Mouse (Mus musculus) thymus, postnatal 25 days (tissue): Measurements from ENCODE around the gene Rad51b.
"Not testable (repeated sequence)": the region's sequence is repeated elsewhere in the genome, so short reads cannot be mapped to it uniquely, and the experiment has no call there.

Source experiments
- DNase-seq: peaks from one replicate; pipeline ENCODE4 v3.0.0; 2022

The Rad51b gene

GRCm38 (mm10) chr12:79297121-79297576, at the start of gene Rad51b:
Rad51b (plus strand) TSS chr12:79297282.
- DNase-seq = peak; percentile 72

DNA sequence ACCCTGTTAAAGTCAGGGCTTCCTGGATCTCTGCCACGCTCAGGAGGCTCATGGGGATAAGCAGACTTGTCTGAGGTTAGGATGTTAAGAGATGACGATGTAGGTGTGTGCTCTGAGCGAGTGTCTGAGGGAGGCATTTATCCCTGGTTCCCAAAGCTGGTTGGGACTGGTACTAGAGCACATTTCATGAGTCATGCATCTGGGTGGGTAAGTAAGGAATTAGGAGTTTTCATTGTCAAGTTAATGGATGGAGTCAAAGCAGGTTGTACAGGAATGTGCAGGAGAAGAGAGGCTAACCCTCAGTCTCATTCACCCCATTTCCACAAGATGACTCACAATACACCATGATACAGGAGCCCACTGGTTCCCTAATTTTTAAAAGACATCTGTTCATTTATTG, 49.0 kb upstream of the Rad51b start:
- no peak for DNase-seq

DNA sequence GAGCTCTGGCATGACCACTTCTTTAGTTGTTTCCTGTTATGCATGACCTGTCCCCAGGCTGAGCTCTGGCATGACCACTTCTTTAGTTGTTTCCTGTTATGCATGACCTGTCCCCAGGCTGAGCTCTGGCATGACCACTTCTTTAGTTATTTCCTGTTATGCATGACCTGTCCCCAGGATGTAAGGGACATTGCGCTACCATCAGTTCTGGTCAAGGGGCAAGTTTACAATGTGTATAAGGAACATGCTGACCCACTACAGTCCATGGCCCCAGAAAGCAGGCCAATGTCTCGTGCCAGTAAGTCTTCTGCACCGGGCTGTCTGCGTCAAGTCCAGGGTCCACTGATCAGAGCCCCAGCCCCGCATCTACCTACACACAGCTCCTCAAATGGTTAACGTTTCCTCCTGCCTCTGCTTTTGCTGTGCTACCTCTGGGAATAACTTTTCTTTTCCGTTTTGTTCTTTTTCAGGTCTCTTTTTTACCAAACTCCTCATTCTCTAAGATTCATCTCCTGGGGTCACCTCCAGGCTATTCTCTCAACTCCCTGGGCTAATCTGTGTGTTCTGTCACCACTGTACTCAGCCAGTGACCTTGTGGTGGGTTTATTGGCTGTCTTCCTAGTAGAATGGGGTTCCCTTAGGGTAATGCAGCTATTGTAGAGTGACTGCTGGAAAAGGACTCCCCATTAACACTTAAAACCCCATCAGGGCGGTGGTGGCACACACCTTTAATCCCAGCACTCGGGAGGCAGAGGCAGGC, 43.6 kb upstream of the Rad51b start:
- DNase-seq = no peak

GRCm38 (mm10) chr12:79254975-79255374, 42.1 kb upstream of the Rad51b start:
- DNase-seq = no peak

DNA sequence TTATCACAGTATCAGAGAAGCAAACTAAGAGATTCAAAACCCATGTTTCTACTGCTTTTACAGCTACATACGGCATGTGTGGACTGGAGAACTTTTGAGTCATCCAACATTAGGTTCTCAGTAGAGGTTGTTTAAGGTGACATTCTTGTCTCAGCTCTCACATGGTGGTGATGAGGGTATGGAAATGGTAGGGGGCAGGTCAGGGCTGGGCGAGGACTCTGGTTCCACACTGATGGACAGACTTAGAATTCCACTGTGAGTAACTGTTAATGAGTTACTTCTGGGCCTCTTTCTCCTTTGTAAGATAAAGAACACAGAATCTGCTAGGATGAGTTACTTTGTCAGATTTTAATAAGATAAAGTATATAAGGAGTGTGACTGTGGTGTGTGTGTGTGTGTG, 36.9 kb upstream of the Rad51b start:
- DNase-seq = no peak

DNA sequence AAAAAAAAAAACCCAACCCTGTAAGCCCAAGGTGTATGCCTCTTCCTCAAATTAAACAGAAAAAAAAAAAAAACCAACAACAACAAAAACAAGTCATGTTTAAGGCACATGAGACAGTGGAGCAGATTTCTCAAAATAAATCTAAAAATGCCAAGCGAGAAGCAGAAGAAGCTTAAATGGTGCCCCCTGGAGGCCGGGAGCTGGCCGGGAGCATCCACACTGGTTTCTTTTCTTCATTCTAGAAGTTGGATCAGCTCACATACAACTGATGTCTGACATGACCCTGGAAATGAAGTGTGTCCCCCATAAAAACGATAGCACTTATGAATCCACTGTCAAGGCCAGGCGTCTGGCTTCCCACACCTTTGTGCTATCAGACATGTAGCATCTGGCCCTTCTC, 36.0 kb upstream of the Rad51b start:
- peak; percentile 4 for DNase-seq

- no peak for DNase-seq
Measured at GRCm38 (mm10) chr12:79272604-79273003, 24.5 kb upstream of the Rad51b start.

DNA sequence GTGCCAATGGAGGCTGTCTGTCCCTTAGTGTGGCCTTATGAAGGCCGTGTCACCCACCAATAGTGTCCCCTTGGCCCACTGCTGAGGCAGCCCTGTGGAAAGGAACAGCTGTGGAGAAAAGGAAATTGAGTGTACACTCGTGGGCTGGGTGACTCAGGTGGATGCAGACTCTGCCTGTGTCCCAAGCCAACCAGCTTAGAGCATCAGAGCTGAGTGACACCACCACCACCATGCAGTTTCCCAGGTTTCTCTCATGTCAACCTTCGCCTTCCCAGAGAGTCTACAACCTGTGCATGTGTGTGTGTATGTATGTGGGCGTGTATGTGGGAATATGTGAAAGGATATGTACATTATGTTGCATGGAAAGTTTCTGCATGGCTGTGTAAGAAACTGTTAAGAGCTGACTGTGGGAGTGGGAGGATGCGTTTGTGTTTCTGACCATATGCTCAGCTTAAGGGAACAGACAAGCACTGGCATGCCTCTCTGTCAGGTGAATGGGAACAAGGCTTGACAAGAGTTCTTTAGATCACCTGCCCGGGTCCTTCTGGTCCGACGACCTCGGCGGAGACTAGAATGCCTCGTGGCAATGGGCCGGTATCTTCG, 17.5 kb upstream of the Rad51b start:
- no peak for DNase-seq

DNA sequence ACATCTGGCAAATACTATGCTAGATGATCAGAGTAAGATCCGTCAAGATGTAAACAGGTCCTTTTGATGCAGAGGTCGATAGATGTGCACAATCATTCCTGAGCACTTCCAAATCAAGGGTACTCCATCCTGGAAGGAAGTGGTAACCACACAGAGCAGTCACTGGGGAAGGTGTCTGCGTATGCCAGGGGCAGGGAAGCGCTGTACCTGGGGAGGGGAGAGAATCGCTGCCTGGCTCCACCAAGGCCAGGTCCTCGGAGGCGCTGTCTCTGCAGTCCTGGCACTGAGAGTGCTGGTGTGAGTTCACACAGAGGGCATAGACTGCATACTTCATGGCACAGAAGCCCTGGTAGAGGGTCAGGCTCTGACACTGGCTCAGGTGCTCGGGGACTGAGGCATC, 14.5 kb upstream of the Rad51b start:
- no peak for DNase-seq

DNA sequence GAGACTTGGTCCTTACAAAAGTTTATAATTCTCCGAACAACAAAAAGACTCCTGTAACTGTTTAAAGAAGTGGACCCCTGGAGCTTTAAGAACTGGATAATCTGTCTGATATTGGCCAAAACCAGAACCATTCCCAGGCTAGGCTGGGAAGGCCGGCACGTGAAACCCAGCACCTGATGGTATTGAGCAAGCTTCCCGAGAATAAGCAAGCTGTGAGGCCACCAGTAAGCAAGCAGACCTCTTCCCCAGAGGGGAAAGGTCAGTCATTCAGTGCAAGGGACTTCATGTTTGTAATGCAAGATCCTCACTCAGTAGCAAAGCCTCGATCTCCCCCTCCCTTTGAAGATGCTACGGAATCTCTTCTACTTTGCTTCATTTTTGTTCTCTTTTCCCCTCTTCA, 4.2 kb upstream of the Rad51b start:
- no peak for DNase-seq

- peak; percentile 89 for DNase-seq
Measured at GRCm38 (mm10) chr12:79296126-79296816, 811 bp upstream of the Rad51b start, which contains the start of gene Zfyve26. Zfyve26 (minus strand) TSS chr12:79296304.

- no peak for DNase-seq
Measured at GRCm38 (mm10) chr12:79297884-79298636, 978 bp downstream of the Rad51b start.

- no peak for DNase-seq
Measured at GRCm38 (mm10) chr12:79301802-79302201, 4.7 kb downstream of the Rad51b start.

- no peak for DNase-seq
Measured at GRCm38 (mm10) chr12:79305131-79305530, 8.0 kb downstream of the Rad51b start.

DNA sequence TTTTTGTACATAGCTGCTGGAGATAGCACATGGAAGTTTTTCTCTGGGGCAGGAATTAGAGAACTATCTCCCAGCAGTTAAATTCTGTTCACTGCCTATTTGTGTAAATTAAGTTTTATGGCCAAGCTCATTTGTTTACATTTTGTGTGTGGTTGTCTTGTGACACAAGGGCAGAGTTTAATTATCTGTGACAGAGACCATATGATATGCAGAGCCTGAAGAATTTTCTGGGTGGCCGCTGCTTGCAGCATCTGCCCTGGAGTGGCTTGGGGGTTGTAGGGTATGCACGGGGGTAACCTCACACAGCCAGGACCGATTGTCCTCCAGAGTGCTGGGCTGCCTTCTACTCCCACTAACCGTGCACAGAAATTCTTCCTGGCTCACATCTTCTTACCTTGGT, 8.9 kb downstream of the Rad51b start:
- DNase-seq = no peak

DNA sequence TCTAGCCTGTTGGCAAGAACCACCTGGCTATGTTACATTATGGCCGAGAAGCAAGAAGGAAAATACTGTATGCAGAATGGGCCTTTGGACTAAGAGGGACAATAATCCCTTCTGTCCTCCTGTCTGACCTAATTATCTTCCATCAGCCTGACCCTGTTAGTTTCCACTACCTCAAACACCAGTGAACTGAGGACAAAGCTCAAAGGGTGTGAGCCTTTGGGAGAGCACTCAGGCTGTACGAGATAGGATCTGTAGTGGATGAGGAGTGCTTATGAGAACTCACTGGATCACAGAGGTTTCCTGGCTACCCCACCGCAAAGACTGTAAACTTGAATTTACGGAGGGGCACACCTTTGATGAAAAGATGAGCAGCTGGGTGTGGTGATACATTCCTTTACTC, 16.6 kb downstream of the Rad51b start:
- DNase-seq = no peak

DNA sequence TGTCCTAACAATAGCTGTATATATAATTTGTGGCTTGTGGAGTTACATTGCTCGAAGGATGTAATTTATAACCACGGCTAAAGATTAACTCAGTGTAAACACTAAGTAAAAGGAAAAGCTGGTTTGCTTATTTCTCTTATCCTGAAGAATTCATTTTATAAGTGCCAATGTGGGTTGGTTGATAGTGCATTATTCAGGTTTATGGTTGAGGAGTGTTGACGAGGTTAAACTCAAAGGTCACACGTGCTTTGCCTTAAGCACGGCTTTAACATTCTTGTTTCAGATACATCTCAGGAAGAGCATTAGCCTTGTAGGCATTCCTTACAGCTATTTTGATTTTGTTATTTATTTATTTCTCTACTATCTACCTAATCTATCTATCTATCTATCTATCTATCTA, 20.3 kb downstream of the Rad51b start:
- no peak for DNase-seq

DNA sequence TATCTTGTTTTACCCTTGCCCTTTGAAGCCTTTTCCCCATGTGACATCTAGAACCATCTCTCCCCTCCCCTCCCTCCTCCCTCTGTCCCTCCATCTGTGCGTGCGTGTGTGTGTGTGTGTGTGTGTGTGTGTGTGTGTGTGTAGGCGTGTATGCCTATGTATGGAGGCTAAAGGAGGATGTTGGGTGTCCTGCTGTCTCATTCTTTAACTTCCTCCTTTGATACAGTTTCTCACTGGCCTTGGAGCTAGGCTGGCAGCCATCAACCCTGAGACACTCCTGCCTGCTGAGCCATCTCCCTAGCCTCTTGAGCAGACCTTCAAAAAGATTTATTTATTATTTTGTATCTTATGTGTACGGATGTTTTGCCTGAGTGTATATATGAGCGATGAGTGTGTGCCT, 23.8 kb downstream of the Rad51b start:
- DNase-seq = no peak

GRCm38 (mm10) chr12:79322539-79322938, 25.5 kb downstream of the Rad51b start:
- DNase-seq = not testable (repeated sequence)

- DNase-seq = no peak
Measured at GRCm38 (mm10) chr12:79326236-79326635, 29.2 kb downstream of the Rad51b start.

GRCm38 (mm10) chr12:79326745-79327144, 29.7 kb downstream of the Rad51b start:
- no peak for DNase-seq

DNA sequence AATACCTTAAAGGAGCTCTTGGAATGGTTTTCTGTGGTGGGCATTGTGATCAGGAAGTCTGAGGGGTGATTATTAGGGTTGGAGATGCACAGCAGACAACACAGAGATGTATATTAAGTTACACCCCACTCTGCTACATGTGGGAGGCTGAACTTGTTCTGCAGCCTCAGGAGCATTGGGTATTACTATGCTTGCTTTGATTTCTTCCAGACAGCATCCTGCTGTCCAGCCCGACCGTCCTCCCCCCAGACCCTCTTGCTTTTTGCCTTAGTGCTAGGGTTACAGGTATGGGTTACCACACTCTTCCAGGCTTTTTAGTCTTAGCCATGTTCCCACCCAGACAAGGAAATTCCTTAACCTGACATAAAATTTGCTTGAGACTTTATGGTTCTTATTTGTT, 30.8 kb downstream of the Rad51b start:
- no peak for DNase-seq

DNA sequence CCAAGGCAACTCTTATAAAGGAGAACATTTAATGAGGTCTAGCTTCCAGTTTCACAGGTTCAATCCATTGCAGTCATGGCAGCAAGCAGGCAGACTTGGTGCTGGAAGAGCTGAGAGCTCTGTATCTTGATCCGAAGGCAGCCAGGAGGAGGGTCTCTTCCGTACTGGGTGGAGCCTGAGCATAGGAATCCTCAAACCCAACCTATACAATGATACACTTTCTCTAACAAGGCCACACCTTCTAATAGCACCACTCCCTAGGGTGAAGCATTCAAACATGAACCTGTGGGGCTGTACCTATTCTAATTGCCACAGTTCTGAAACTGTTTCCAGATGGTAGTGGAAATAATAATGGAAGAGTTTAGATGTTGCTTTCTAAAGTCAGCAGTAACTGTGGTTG, 33.5 kb downstream of the Rad51b start:
- DNase-seq = no peak
